Mouse (Mus musculus) midbrain, embryonic 11.5 days (tissue): ENCODE data around the gene Gm20662. TPM values are rescaled to one million over a fixed set of nuclear protein-coding genes. Genes with fewer than 3 reads are reported as not detected.

Source experiments
- ATAC-seq: fragments of 200-750 bp; cut with Nextera tagmentation; 2 replicates; pipeline ENCODE4 v1.8.0; 2017; ENCODE audit warnings: moderate TSS enrichment, moderate library complexity; ENCODE audit not compliant: low FRiP score
- DNase-seq: peaks from one replicate; pipeline ENCODE4 v3.0.0; 2015; ENCODE audit warnings: low spot score; ENCODE audit errors: missing footprints
- H3K27ac ChIP-seq: fragments of 300-500 bp; sonication (generic); 2 replicates; pipeline ENCODE4 v1.5.1; 2014; ENCODE audit warnings: low read depth, low read length
- H3K27me3 ChIP-seq: fragments of 300-500 bp; sonication (generic); 2 replicates; pipeline ENCODE4 v1.6.1; 2014; ENCODE audit warnings: mild to moderate bottlenecking, low read length, moderate library complexity, mixed read lengths; ENCODE audit not compliant: control insufficient read depth, insufficient read depth
- H3K36me3 ChIP-seq: fragments of 300-500 bp; sonication (generic); 2 replicates; pipeline ENCODE4 v1.6.1; 2014; ENCODE audit warnings: mild to moderate bottlenecking, low read length, moderate library complexity, mixed read lengths; ENCODE audit not compliant: control insufficient read depth, insufficient read depth
- H3K4me1 ChIP-seq: fragments of 300-500 bp; sonication (generic); 2 replicates; pipeline ENCODE4 v1.6.1; 2014; ENCODE audit warnings: low read length; ENCODE audit not compliant: control insufficient read depth, insufficient read depth
- H3K4me2 ChIP-seq: fragments of 300-500 bp; sonication (generic); 2 replicates; pipeline ENCODE4 v1.6.1; 2014; ENCODE audit warnings: mild to moderate bottlenecking, moderate library complexity
- H3K4me3 ChIP-seq: fragments of 300-500 bp; sonication (generic); 2 replicates; pipeline ENCODE4 v1.5.1; 2014; ENCODE audit warnings: low read depth, low read length
- H3K9ac ChIP-seq: fragments of 300-500 bp; sonication (generic); 2 replicates; pipeline ENCODE4 v1.6.1; 2014; ENCODE audit warnings: low read length
- H3K9me3 ChIP-seq: fragments of 300-500 bp; sonication (generic); 2 replicates; pipeline ENCODE4 v1.6.1; 2016; ENCODE audit warnings: low read length; ENCODE audit not compliant: control insufficient read depth
- WGBS: fragments of 180-500 bp; shearing (Covaris S2); extraction: QIAGEN DNeasy Blood & Tissue Kit; methylation state at CpG from one replicate; pipeline ENCODE4 v1.1.7; 2014; 5-methylcytosine and 5-hydroxymethylcytosine counted together
- polyA plus RNA-seq: library from polyadenylated mRNA; unstranded; fragments of >200 nt; fragmentation: Nextera tagmentation; extraction: Ambion mirVana; gene quantifications from 2 replicates; pipeline ENCODE4 v1.2.1, GENCODE M21; 2014

Gene Gm20662
- polyA plus RNA-seq, 1 experiment from 2014 or later: 0.82 TPM

- peak within 1 kb of the TSS; percentile 71 for H3K4me3 ChIP-seq
- 77% methylated on average over 5 of the region's 5 CpGs for WGBS
- H3K27ac ChIP-seq: no peak within 1 kb of the TSS
- peak within 1 kb of the TSS; percentile 88 for H3K4me2 ChIP-seq
- no peak for DNase-seq
- H3K36me3 ChIP-seq: peaks cover 3% of the 10 kb centered on the region; the same call in 1 of the 2 replicates
- H3K9ac ChIP-seq: peak within 1 kb of the TSS; percentile 90
- no peak for ATAC-seq
- H3K27me3 ChIP-seq: peaks cover 24% of the 10 kb centered on the region
- no peaks in the 10 kb centered on the region for H3K9me3 ChIP-seq
- H3K4me1 ChIP-seq: peaks cover 11% of the 10 kb centered on the region; the same call in 1 of the 2 replicates
These were observed 84.0 kb downstream of the Gm20662 start, which contains the start of gene Mst1 for GRCm38 (mm10) chr9:108080168-108080567. TSS of gene Mst1 (plus strand) at chr9:108080436.

- Histone ChIP-seq H3K27me3 (peaks cover 24% of the 10 kb centered on the region), H3K36me3 (peaks cover 23% of the 10 kb centered on the region), H3K4me1 (peaks cover 11% of the 10 kb centered on the region; the same call in 1 of the 2 replicates), H3K27ac (no peak overlapping the region), H3K9me3 (no peaks in the 10 kb centered on the region), H3K4me3 (no peak overlapping the region), H3K9ac (no peak overlapping the region), H3K4me2 (no peak overlapping the region)
- ATAC-seq: no peak
- 9% methylated on average over 19 of the region's 19 CpGs for WGBS
- no peak for DNase-seq
These were observed 86.4 kb downstream of the Gm20662 start for GRCm38 (mm10) chr9:108082549-108082948.

- 40% methylated on average over 12 of the region's 12 CpGs for WGBS
- H3K4me3 ChIP-seq: no peak within 1 kb of the TSS
These were observed 86.9 kb downstream of the Gm20662 start, which contains the start of gene Rnf123 for GRCm38 (mm10) chr9:108082988-108083431. TSS of gene Rnf123 (minus strand) at chr9:108083346.

GRCm38 (mm10) chr9:108083561-108083960 lies 87.4 kb downstream of the Gm20662 start:
- H3K27me3 ChIP-seq: peaks cover 24% of the 10 kb centered on the region
- no peaks in the 10 kb centered on the region for H3K9me3 ChIP-seq
- ATAC-seq (no peak), DNase-seq (no peak)
- no peak overlapping the region for H3K27ac ChIP-seq
- H3K4me1 ChIP-seq: peaks cover 5% of the 10 kb centered on the region; the same call in 1 of the 2 replicates
- H3K4me3 ChIP-seq: no peak overlapping the region
- no peak overlapping the region for H3K4me2 ChIP-seq
- H3K9ac ChIP-seq: no peak overlapping the region
- 84% methylated on average over 6 of the region's 6 CpGs for WGBS
- peaks cover 27% of the 10 kb centered on the region for H3K36me3 ChIP-seq

More at GRCm38 (mm10) chr9:108082988-108083431, 86.9 kb downstream of the Gm20662 start, which contains the start of gene Rnf123:
- no peaks in the 10 kb centered on the region for H3K9me3 ChIP-seq
- H3K4me2 ChIP-seq: no peak within 1 kb of the TSS
- H3K27me3 ChIP-seq: peaks cover 24% of the 10 kb centered on the region
- DNase-seq (no peak), ATAC-seq (no peak)
- peaks cover 26% of the 10 kb centered on the region for H3K36me3 ChIP-seq
- H3K4me1 ChIP-seq: peaks cover 11% of the 10 kb centered on the region; the same call in 1 of the 2 replicates
- H3K9ac ChIP-seq: no peak within 1 kb of the TSS
- H3K27ac ChIP-seq: no peak within 1 kb of the TSS

- Histone ChIP-seq H3K27ac (no peak overlapping the region), H3K36me3 (peaks cover 32% of the 10 kb centered on the region), H3K9me3 (no peaks in the 10 kb centered on the region), H3K27me3 (peaks cover 24% of the 10 kb centered on the region), H3K4me3 (no peak overlapping the region), H3K9ac (no peak overlapping the region), H3K4me2 (no peak overlapping the region), H3K4me1 (no peaks in the 10 kb centered on the region)
- no peak for DNase-seq
- WGBS: 97% methylated on average over 4 of the region's 4 CpGs
- no peak for ATAC-seq
These were observed 89.1 kb downstream of the Gm20662 start for GRCm38 (mm10) chr9:108085261-108085660.

GRCm38 (mm10) chr9:108090611-108091120 lies 94.5 kb downstream of the Gm20662 start:
- DNase-seq: no peak
- Histone ChIP-seq H3K4me1 (peaks cover 11% of the 10 kb centered on the region), H3K4me3 (no peak overlapping the region), H3K36me3 (peaks cover 41% of the 10 kb centered on the region), H3K27ac (no peak overlapping the region), H3K9me3 (no peaks in the 10 kb centered on the region), H3K27me3 (no peaks in the 10 kb centered on the region), H3K4me2 (no peak overlapping the region), H3K9ac (no peak overlapping the region)
- no peak for ATAC-seq
- 95% methylated on average over 7 of the region's 7 CpGs for WGBS

GRCm38 (mm10) chr9:108093586-108093985 lies 97.4 kb downstream of the Gm20662 start:
- H3K27me3 ChIP-seq: no peaks in the 10 kb centered on the region
- H3K9me3 ChIP-seq: no peaks in the 10 kb centered on the region
- WGBS: 78% methylated on average over 10 of the region's 10 CpGs
- H3K36me3 ChIP-seq: peaks cover 21% of the 10 kb centered on the region
- H3K9ac ChIP-seq: peak overlapping the region; percentile 78
- DNase-seq: peak; percentile 68
- ATAC-seq: no peak
- H3K27ac ChIP-seq: no peak overlapping the region
- H3K4me3 ChIP-seq: peak overlapping the region; percentile 83
- H3K4me2 ChIP-seq: peak overlapping the region; percentile 89
- H3K4me1 ChIP-seq: peaks cover 11% of the 10 kb centered on the region

- H3K27ac ChIP-seq: peak within 1 kb of the TSS; percentile 36; the same call in 1 of the 2 replicates
- peak; percentile 96 for ATAC-seq
- H3K4me1 ChIP-seq: peaks cover 11% of the 10 kb centered on the region
- H3K27me3 ChIP-seq: no peaks in the 10 kb centered on the region
- peaks cover 21% of the 10 kb centered on the region for H3K36me3 ChIP-seq
- peak within 1 kb of the TSS; percentile 83 for H3K4me3 ChIP-seq
- H3K4me2 ChIP-seq: peak within 1 kb of the TSS; percentile 89
- no peaks in the 10 kb centered on the region for H3K9me3 ChIP-seq
- under 1% methylated on average over 51 of the region's 52 CpGs for WGBS
- DNase-seq: peak; percentile 99
- peak within 1 kb of the TSS; percentile 78 for H3K9ac ChIP-seq
These were observed 98.2 kb downstream of the Gm20662 start, which contains the start of gene Apeh for GRCm38 (mm10) chr9:108094184-108094941. TSS of gene Apeh (minus strand) at chr9:108094606.
